Mouse (Mus musculus) heart, adult 9 months (tissue): ENCODE results near the gene Hcn2.
A peak's percentile ranks its signal among the peaks of the same experiment; 100 is the strongest.
"Not testable (repeated sequence)": the region's sequence is repeated elsewhere in the genome, so short reads cannot be mapped to it uniquely, and the experiment has no call there.

Experiments used
- DNase-seq, 2 experiments: peaks; one replicate each; pipeline ENCODE4 v3.0.0; 2022; ENCODE audit warnings: low spot score in 2 of 2

The Hcn2 gene

GRCm38 (mm10) chr10:79743650-79744365 lies 27.4 kb downstream of the Hcn2 start:
- no peak for DNase-seq

- no peak for DNase-seq
These were observed 29.0 kb downstream of the Hcn2 start for GRCm38 (mm10) chr10:79745411-79745810.

GRCm38 (mm10) chr10:79745898-79746773 lies 29.7 kb downstream of the Hcn2 start, which contains the start of gene Polrmt:
Polrmt (minus strand) TSS chr10:79746581.
- DNase-seq = peak; percentile 97 to 98

GRCm38 (mm10) chr10:79746774-79747151 lies 30.3 kb downstream of the Hcn2 start:
- DNase-seq = no peak

- no peak for DNase-seq
These were observed 32.1 kb downstream of the Hcn2 start for GRCm38 (mm10) chr10:79748496-79748895.

GRCm38 (mm10) chr10:79754856-79755516 lies 38.6 kb downstream of the Hcn2 start, which contains the start of gene Fgf22:
Fgf22 (plus strand) TSS chr10:79755076.
- DNase-seq = no peak

GRCm38 (mm10) chr10:79755854-79756253 lies 39.4 kb downstream of the Hcn2 start:
- DNase-seq = no peak

- no peak for DNase-seq
These were observed 40.2 kb downstream of the Hcn2 start for GRCm38 (mm10) chr10:79756660-79757059.

GRCm38 (mm10) chr10:79759675-79760074 lies 43.2 kb downstream of the Hcn2 start:
- not testable (repeated sequence) for DNase-seq

- DNase-seq = no peak
These were observed 44.2 kb downstream of the Hcn2 start for GRCm38 (mm10) chr10:79760603-79761143.

GRCm38 (mm10) chr10:79762875-79763274 lies 46.4 kb downstream of the Hcn2 start:
- no peak for DNase-seq

GRCm38 (mm10) chr10:79764234-79764633 lies 47.8 kb downstream of the Hcn2 start:
- no peak for DNase-seq

- DNase-seq = no peak
These were observed 48.9 kb downstream of the Hcn2 start for GRCm38 (mm10) chr10:79765228-79765745.

GRCm38 (mm10) chr10:79766001-79766507 lies 49.6 kb downstream of the Hcn2 start:
- DNase-seq = peak in 1 of 2 experiments; percentile 50

GRCm38 (mm10) chr10:79766508-79767325 lies 50.3 kb downstream of the Hcn2 start, which contains the start of gene Rnf126:
Rnf126 (minus strand) TSS chr10:79766952.
- peak; percentile 99 for DNase-seq

- DNase-seq = peak; percentile 89
These were observed 51.2 kb downstream of the Hcn2 start for GRCm38 (mm10) chr10:79767372-79768244.

- DNase-seq = peak; percentile 64 to 70
These were observed 52.0 kb downstream of the Hcn2 start for GRCm38 (mm10) chr10:79768400-79768799.

- no peak for DNase-seq
These were observed 52.9 kb downstream of the Hcn2 start for GRCm38 (mm10) chr10:79769329-79769728.

GRCm38 (mm10) chr10:79772320-79772719 lies 55.9 kb downstream of the Hcn2 start:
- DNase-seq = no peak
